Mouse (Mus musculus) CH12F3 (cell line): ENCODE measurements around the gene Bcl11a.

Experiments used
- in situ Hi-C: fragments of 300-500 bp; cut with MboI; formaldehyde crosslinking; loops from 2 replicates; pipeline ENCODE4 v1.14.3; 2020; ENCODE audit warnings: low sequenced_read_pairs

Gene Bcl11a

GRCm38 (mm10) chr11:24197424-24197823 is 119.6 kb downstream of the Bcl11a start:
- in situ Hi-C loops: no loop called here

- in situ Hi-C loops: no loop called here
Measured at GRCm38 (mm10) chr11:24199560-24199959, 121.7 kb downstream of the Bcl11a start.

GRCm38 (mm10) chr11:24200310-24200709 is 122.5 kb downstream of the Bcl11a start:
- in situ Hi-C loops: no loop called here

- in situ Hi-C loops: no loop called here
Measured at GRCm38 (mm10) chr11:24201223-24201622, 123.4 kb downstream of the Bcl11a start.

- in situ Hi-C loops: no loop called here
Measured at GRCm38 (mm10) chr11:24202641-24203361, 124.9 kb downstream of the Bcl11a start.

GRCm38 (mm10) chr11:24203489-24203888 is 125.6 kb downstream of the Bcl11a start:
- in situ Hi-C loops: no loop called here

- in situ Hi-C loops: no loop called here
Measured at GRCm38 (mm10) chr11:24208951-24209351, 131.1 kb downstream of the Bcl11a start.

GRCm38 (mm10) chr11:24214509-24215134 is 136.8 kb downstream of the Bcl11a start:
- in situ Hi-C loops: no loop called here

GRCm38 (mm10) chr11:24217741-24218333 is 140.0 kb downstream of the Bcl11a start:
- in situ Hi-C loops: no loop called here

- in situ Hi-C loops: no loop called here
Measured at GRCm38 (mm10) chr11:24221601-24222307, 143.9 kb downstream of the Bcl11a start.
